Mouse (Mus musculus) bone marrow macrophage, adult 2 months (primary cell): ENCODE results near the gene Sec22a.

Source experiments
- CTCF ChIP-seq: IDR thresholded peaks from 2 replicates; pipeline ENCODE4 v1.5.1; 2012; ENCODE audit warnings: low read depth, mild to moderate bottlenecking, low read length, moderate library complexity
- POLR2A ChIP-seq: IDR thresholded peaks from 2 replicates; pipeline ENCODE4 v1.6.1; 2012; ENCODE audit warnings: mild to moderate bottlenecking, low read depth, low read length, borderline replicate concordance

DNA sequence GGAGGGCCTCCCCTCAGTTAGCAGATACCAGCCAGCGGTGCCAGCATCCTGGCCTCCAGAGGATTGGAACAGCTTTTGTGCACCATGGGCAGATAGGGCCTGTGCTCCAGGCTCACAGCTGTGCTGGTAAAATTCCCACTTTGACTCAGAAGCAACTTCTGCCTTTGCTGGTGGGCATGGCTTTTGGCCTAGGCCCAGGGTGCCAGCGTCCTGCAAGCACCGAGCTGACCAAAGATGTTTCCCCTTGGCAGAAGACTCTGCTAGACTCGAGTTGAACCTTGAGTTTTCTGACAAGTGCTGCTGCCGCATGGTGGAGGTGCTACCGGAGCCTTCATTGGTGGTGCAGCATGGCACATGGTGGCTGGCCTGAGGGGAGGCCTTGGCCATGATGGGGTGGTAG is 60.0 kb downstream of the Sec22a start:
- TF ChIP-seq CTCF (no peak), POLR2A (no peak)
